Mouse (Mus musculus) lung, postnatal 25 days (tissue): ENCODE measurements around the gene Gm9817.
"Not testable (repeated sequence)": the region's sequence is repeated elsewhere in the genome, so short reads cannot be mapped to it uniquely, and the experiment has no call there.

Experiments used
- DNase-seq: peaks from one replicate; pipeline ENCODE4 v3.0.0; 2022; ENCODE audit warnings: low spot score

The Gm9817 gene

DNA sequence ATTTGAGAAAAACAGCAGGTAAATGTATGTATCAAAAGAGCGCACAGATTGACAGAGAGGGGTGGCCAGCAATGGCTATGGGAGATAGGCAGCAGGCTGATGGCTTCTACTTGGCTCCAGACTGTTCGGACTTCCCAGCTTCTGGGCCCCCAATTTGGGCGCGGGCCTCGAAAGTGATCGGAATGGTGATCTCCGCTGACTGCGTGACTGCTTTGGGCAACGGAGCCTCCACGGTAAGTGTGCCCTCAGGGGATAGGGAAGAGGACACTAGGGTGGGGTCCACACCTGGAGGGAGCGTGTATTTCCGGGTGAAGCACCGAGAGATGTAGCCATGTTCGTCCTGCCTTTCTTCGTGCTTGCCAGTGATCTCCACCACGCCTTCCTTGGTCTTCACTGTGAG lies at the start of gene Gm9817:
Gene Gm9817, plus strand, starts transcription at position 301 of the 400 bp plus-strand sequence.
- DNase-seq = not testable (repeated sequence)

- DNase-seq = no peak
These were observed 48.7 kb upstream of the Gm9817 start for GRCm38 (mm10) chr13:45029791-45030190.

DNA sequence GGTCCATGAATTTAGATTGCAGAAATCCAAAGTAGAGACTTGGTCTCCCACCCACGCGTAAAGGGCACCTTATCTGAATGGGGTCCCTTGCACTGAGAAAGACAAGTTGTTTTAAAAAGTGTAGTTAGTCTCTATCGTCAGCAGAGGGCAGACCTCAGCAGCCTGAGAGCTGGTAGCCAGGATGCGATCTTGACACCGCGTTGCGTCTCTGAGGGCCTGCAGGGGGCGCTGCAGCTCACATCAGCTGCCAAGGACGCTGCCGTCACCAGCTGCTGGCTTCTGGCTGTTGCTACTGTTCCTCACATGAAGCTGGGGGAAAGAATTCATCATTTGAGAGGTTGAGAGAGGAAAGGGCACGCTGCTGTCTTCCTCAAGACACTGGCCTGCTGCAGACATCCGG lies 47.7 kb upstream of the Gm9817 start:
- DNase-seq = peak; percentile 92

- no peak for DNase-seq
These were observed 47.2 kb upstream of the Gm9817 start for GRCm38 (mm10) chr13:45031314-45031713.

GRCm38 (mm10) chr13:45031748-45032147 lies 46.7 kb upstream of the Gm9817 start:
- no peak for DNase-seq

GRCm38 (mm10) chr13:45032484-45032883 lies 46.0 kb upstream of the Gm9817 start:
- DNase-seq = no peak

DNA sequence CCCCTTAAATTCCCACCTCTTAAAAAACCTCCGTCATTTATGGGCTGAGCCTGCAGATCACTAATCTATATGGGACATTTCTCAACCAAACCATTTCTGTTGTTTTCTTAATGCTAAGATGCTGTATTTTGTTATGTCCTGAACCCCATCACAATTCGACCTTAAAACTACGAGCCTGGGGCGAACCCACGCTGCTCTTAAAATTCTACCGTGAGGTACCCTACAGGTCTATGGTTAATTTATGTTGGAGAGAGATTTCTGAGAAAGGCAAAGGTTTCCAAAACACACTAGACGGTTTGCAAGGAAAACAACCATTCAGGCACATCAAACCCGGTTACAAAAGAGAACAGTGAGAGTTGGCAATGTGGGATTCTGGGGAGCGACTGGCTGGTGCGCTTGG lies 45.1 kb upstream of the Gm9817 start:
- no peak for DNase-seq

GRCm38 (mm10) chr13:45034759-45035158 lies 43.7 kb upstream of the Gm9817 start:
- DNase-seq = no peak

- no peak for DNase-seq
These were observed 42.1 kb upstream of the Gm9817 start for GRCm38 (mm10) chr13:45036417-45036816.

DNA sequence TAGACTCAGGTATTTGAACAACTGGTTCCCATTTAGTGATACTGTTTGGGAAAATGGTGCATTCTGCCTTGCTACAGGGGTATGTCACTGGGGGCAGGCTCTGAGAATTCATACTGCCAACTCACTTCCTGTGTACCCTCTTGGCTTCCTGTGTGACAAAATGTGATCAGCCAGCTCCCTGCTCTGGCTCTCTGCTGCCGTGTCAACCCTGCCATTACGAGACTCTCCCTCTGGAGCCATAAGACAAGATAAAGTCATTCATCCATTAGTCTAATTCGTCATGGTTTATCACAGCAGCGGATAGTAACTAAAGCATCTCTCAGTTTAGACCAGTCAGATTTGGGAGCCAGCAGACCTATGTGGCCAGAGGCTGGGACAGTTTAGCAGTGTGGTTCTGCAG lies 38.3 kb upstream of the Gm9817 start:
- DNase-seq = no peak

GRCm38 (mm10) chr13:45040741-45041140 lies 37.8 kb upstream of the Gm9817 start:
- no peak for DNase-seq

DNA sequence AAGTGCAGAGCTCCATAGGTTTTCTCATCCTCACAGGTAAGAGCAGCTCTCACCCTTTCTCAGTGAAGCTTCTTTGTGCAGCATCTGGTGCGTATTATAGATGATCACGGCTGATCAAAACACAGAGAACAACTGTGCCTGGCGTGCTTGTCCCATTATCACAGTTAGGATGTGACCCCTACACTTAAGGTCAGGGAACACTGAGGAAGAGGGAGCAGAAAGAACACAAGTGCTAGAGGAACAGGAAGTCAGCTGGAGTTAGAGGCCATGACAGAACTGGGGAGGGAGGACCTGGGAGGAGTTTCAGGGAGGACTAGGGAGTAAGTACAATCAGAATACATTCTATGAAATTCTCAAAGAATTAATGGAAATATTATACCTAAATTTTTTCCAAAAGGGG lies 35.0 kb upstream of the Gm9817 start:
- no peak for DNase-seq

- no peak for DNase-seq
These were observed 29.1 kb upstream of the Gm9817 start for GRCm38 (mm10) chr13:45049261-45050020.

DNA sequence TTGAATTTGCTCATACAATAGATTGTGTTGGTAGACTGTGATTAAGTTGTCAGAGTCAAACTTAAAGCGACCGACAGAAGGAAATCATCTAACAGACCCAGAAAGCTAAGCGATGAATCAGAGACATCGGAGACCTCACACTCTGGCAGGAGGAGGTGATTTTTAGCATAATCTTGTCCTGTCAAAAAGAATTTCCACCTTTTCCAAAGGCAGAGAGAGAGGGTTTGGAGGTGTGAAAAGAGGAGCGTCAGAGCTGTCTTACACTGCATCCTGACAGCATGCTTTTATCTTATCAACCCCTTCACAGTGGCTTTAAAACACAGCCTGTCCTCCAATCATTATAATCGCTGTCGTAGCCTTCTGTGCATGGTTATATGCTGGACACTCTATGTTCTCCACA lies 25.7 kb upstream of the Gm9817 start:
- no peak for DNase-seq

GRCm38 (mm10) chr13:45053843-45054242 lies 24.6 kb upstream of the Gm9817 start:
- no peak for DNase-seq

DNA sequence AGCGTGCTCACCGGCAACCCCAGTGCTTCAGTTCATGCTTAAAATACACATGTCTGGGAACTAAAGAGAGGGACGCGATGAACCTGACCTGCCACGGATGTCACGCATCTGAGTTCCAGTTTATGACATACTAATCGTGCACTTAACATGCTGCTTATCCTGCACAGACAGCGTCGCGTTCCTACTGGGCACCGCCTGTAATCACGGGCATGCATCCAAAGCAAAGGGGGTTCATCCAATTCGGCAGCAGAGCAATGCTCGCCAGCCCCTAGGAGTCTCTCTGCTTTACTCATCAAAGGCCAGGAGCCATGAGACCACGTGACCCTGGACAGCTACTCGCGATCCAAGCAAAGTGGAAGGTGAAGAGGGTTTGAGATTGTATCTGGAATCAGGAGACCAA lies 19.3 kb upstream of the Gm9817 start:
- DNase-seq = no peak

DNA sequence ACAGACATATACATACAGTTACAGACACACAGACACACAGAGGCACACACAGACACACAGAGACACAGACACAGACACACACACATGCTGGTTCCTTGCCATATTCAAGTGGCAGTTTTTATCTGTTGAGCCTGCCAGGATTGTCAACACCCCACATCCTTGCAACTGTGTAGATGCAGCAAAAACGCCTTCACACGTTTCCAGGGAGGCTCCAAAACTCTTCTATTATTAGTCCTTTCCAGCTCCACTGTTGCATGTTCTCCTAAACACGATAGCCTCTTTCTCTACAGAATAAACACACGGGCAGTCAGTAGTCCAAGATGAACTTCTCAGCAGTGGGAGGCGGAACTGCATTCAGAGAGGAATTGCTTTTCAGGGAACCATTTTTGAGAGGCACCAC lies 15.3 kb upstream of the Gm9817 start:
- DNase-seq = no peak

DNA sequence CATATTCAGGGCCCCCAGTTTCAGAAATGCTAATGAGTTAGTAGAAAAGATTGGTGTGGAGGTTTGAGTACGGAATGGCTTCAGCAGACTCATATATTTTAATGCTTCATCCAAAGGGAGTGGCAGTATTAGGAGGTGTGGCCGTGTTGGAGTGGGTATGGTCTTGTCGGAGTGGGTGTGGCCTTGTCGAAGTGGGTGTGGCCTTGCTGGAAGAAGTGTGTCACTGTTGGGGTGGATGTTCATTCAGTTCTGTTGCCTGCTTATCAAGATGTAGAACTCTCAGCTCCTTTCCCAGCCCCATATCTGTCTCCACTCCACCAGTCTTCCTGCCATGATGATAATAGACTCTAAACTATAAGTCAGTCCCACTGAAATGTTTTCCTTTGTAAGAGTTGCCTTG lies 13.5 kb upstream of the Gm9817 start:
- DNase-seq = no peak

DNA sequence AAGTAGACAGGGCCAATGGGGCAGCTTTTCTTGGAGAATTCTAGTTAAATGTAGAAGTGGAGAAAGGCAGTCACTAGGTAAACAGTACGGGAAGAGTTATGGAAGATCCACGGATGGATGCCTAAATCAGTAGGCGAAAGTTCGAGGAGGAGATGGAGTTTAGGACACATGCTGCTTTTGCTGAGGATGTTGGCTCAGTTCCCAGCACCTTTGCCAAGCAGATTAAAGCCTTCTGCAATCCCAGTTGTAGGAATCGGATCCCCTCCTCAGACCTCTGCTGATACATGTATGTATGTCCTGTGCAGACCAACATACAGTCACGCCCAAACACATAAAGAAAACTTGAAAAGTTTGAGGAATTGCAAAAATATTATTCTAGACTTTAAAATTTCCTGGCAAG lies 8.1 kb upstream of the Gm9817 start:
- DNase-seq = no peak

GRCm38 (mm10) chr13:45075012-45075411 lies 3.5 kb upstream of the Gm9817 start:
- DNase-seq = no peak

GRCm38 (mm10) chr13:45075715-45076114 lies 2.8 kb upstream of the Gm9817 start:
- no peak for DNase-seq

GRCm38 (mm10) chr13:45080771-45081170 lies 2.3 kb downstream of the Gm9817 start:
- DNase-seq = no peak

- DNase-seq = peak; percentile 43
These were observed 5.2 kb downstream of the Gm9817 start for GRCm38 (mm10) chr13:45083696-45084095.

DNA sequence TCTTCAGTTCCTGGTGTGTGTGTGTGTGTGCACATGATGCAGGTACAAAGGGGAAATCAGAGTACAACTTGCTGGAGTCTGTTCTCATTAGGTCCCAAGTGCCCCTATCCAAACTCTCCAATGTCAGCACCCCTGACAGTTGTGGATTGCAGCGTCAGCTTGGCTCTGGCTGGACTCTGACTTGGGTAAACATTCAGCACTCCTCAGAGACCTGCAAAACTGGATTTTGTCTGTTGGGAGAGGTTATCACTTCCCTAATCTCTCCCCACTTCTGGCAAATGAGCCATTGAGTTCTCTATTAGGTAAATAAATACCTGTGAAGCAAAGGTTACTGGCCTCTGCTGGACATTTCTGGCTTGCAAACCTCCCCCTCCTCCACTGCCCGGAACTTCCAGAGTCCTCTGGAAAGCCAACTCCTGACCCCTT lies 10.3 kb downstream of the Gm9817 start:
- peak; percentile 83 for DNase-seq
